Mouse (Mus musculus) forebrain, embryonic 11.5 days (tissue): ENCODE data around the gene A430078G23Rik. TPM values are rescaled to one million over a fixed set of nuclear protein-coding genes. Genes with fewer than 3 reads are reported as not detected.

ENCODE experiments used
- ATAC-seq: fragments of 200-750 bp; cut with Nextera tagmentation; replicated peaks from 2 replicates; pipeline ENCODE4 v1.8.0; 2017; ENCODE audit warnings: moderate TSS enrichment; ENCODE audit not compliant: low FRiP score
- DNase-seq: peaks from one replicate; pipeline ENCODE4 v3.0.0-alpha.2; 2017; ENCODE audit warnings: low spot score
- H3K27ac ChIP-seq: fragments of 300-500 bp; sonication (generic); 2 replicates; pipeline ENCODE4 v1.5.1; 2014; ENCODE audit warnings: low read depth, low read length
- H3K27me3 ChIP-seq: fragments of 300-500 bp; sonication (generic); 2 replicates; pipeline ENCODE4 v1.6.1; 2014; ENCODE audit warnings: mild to moderate bottlenecking, low read length, mixed read lengths; ENCODE audit not compliant: control insufficient read depth, insufficient read depth
- H3K36me3 ChIP-seq: fragments of 300-500 bp; sonication (generic); 2 replicates; pipeline ENCODE4 v1.6.1; 2014; ENCODE audit warnings: mild to moderate bottlenecking, low read length, moderate library complexity, mixed read lengths; ENCODE audit not compliant: control insufficient read depth, insufficient read depth
- H3K4me1 ChIP-seq: fragments of 300-500 bp; sonication (generic); replicated peaks from 2 replicates; pipeline ENCODE4 v1.6.1; 2014; ENCODE audit warnings: low read length, mixed read lengths; ENCODE audit not compliant: control insufficient read depth, insufficient read depth
- H3K4me2 ChIP-seq: fragments of 300-500 bp; sonication (generic); 2 replicates; pipeline ENCODE4 v1.6.1; 2014; ENCODE audit warnings: low read depth, mild to moderate bottlenecking, low read length, moderate library complexity, mixed read lengths; ENCODE audit not compliant: severe bottlenecking
- H3K4me3 ChIP-seq: fragments of 300-500 bp; sonication (generic); 2 replicates; pipeline ENCODE4 v1.5.1; 2014; ENCODE audit warnings: low read depth, low read length
- H3K9ac ChIP-seq: fragments of 300-500 bp; sonication (generic); 2 replicates; pipeline ENCODE4 v1.6.1; 2014; ENCODE audit warnings: low read length
- H3K9me3 ChIP-seq: fragments of 300-500 bp; sonication (generic); 2 replicates; pipeline ENCODE4 v1.6.1; 2016; ENCODE audit warnings: low read length, mixed read lengths; ENCODE audit not compliant: control insufficient read depth
- WGBS: fragments of 180-500 bp; shearing (Covaris S2); extraction: QIAGEN DNeasy Blood & Tissue Kit; methylation state at CpG from one replicate; pipeline ENCODE4 v1.1.7; 2014; 5-methylcytosine and 5-hydroxymethylcytosine counted together
- polyA plus RNA-seq: library from polyadenylated mRNA; unstranded; fragments of >200 nt; fragmentation: Nextera tagmentation; extraction: Ambion mirVana; gene quantifications from 2 replicates; pipeline ENCODE4 v1.2.1, GENCODE M21; 2014

The A430078G23Rik gene
- polyA plus RNA-seq, 1 experiment from 2014 or later, result not detected

- H3K4me2 ChIP-seq, result no peak overlapping the region
- no peak overlapping the region for H3K27ac ChIP-seq
- no peaks in the 10 kb centered on the region for H3K27me3 ChIP-seq
- DNase-seq (no peak), ATAC-seq (no peak)
- no peaks in the 10 kb centered on the region for H3K36me3 ChIP-seq
- WGBS, result 97% methylated on average over 1 of the region's 1 CpGs
- H3K4me1 ChIP-seq, result peaks cover 6% of the 10 kb centered on the region; the same call in 1 of the 2 replicates
- no peak overlapping the region for H3K4me3 ChIP-seq
- no peaks in the 10 kb centered on the region for H3K9me3 ChIP-seq
- no peak overlapping the region for H3K9ac ChIP-seq
Observed at GRCm38 (mm10) chr8:3389506-3389905, 36.3 kb downstream of the A430078G23Rik start.

GRCm38 (mm10) chr8:3392293-3392692 is 39.1 kb downstream of the A430078G23Rik start:
- H3K9me3 ChIP-seq, result no peaks in the 10 kb centered on the region
- DNase-seq (no peak), ATAC-seq (no peak)
- H3K27ac ChIP-seq, result no peak overlapping the region
- H3K4me1 ChIP-seq, result peaks cover 8% of the 10 kb centered on the region; the same call in 1 of the 2 replicates
- H3K4me2 ChIP-seq, result peak overlapping the region; percentile 74
- H3K4me3 ChIP-seq, result peak overlapping the region; percentile 78
- no peaks in the 10 kb centered on the region; the same call in 1 of the 2 replicates for H3K36me3 ChIP-seq
- no peaks in the 10 kb centered on the region for H3K27me3 ChIP-seq
- WGBS, result 65% methylated on average over 4 of the region's 4 CpGs
- H3K9ac ChIP-seq, result peak overlapping the region; percentile 79

GRCm38 (mm10) chr8:3392771-3393710 is 39.8 kb downstream of the A430078G23Rik start, which contains the start of gene Arhgef18:
Gene Arhgef18 (plus strand): TSS chr8:3393006.
- H3K27me3 ChIP-seq, result no peaks in the 10 kb centered on the region
- peak within 1 kb of the TSS; percentile 78 for H3K4me3 ChIP-seq
- DNase-seq, result peak; percentile 90
- peak; percentile 97 for ATAC-seq
- H3K4me2 ChIP-seq, result peak within 1 kb of the TSS; percentile 74
- 1% methylated on average over 48 of the region's 48 CpGs for WGBS
- no peaks in the 10 kb centered on the region for H3K9me3 ChIP-seq
- peak within 1 kb of the TSS; percentile 79 for H3K9ac ChIP-seq
- H3K27ac ChIP-seq, result no peak within 1 kb of the TSS
- no peaks in the 10 kb centered on the region; the same call in 1 of the 2 replicates for H3K36me3 ChIP-seq
- H3K4me1 ChIP-seq, result peaks cover 8% of the 10 kb centered on the region; the same call in 1 of the 2 replicates

GRCm38 (mm10) chr8:3394600-3394999 is 41.4 kb downstream of the A430078G23Rik start:
- H3K4me2 ChIP-seq, result peak overlapping the region; percentile 8; the same call in 1 of the 2 replicates
- H3K9ac ChIP-seq, result no peak overlapping the region
- no peaks in the 10 kb centered on the region; the same call in 1 of the 2 replicates for H3K36me3 ChIP-seq
- no peak overlapping the region for H3K4me3 ChIP-seq
- H3K9me3 ChIP-seq, result no peaks in the 10 kb centered on the region
- H3K4me1 ChIP-seq, result peaks cover 8% of the 10 kb centered on the region; the same call in 1 of the 2 replicates
- H3K27me3 ChIP-seq, result no peaks in the 10 kb centered on the region
- ATAC-seq (peak; percentile 22; the same call in 1 of the 2 replicates), DNase-seq (no peak)
- WGBS, result 7% methylated on average over 6 of the region's 6 CpGs
- 0 out of 2 replicates have a peak overlapping the region, but pooled peaks have one; percentile 20 for H3K27ac ChIP-seq

- Histone ChIP-seq H3K4me2 (peak overlapping the region; percentile 8; the same call in 1 of the 2 replicates), H3K36me3 (no peaks in the 10 kb centered on the region; the same call in 1 of the 2 replicates), H3K27ac (peak overlapping the region; percentile 20; the same call in 1 of the 2 replicates), H3K4me3 (no peak overlapping the region), H3K9me3 (no peaks in the 10 kb centered on the region), H3K27me3 (no peaks in the 10 kb centered on the region), H3K9ac (no peak overlapping the region), H3K4me1 (peaks cover 8% of the 10 kb centered on the region; the same call in 1 of the 2 replicates)
- ATAC-seq (no peak), DNase-seq (no peak)
- 11% methylated on average over 4 of the region's 4 CpGs for WGBS
Observed at GRCm38 (mm10) chr8:3395246-3395645, 42.0 kb downstream of the A430078G23Rik start.

- no peak overlapping the region for H3K4me2 ChIP-seq
- H3K27me3 ChIP-seq, result no peaks in the 10 kb centered on the region
- H3K4me1 ChIP-seq, result peaks cover 8% of the 10 kb centered on the region; the same call in 1 of the 2 replicates
- no peaks in the 10 kb centered on the region; the same call in 1 of the 2 replicates for H3K36me3 ChIP-seq
- ATAC-seq (no peak), DNase-seq (no peak)
- H3K27ac ChIP-seq, result no peak overlapping the region
- no peak overlapping the region for H3K9ac ChIP-seq
- H3K9me3 ChIP-seq, result no peaks in the 10 kb centered on the region
- WGBS, result 96% methylated on average over 3 of the region's 3 CpGs
- no peak overlapping the region for H3K4me3 ChIP-seq
Observed at GRCm38 (mm10) chr8:3397597-3397996, 44.4 kb downstream of the A430078G23Rik start.

GRCm38 (mm10) chr8:3400509-3400908 is 47.3 kb downstream of the A430078G23Rik start:
- 20% methylated on average over 2 of the region's 2 CpGs for WGBS
- H3K4me3 ChIP-seq, result no peak overlapping the region
- no peak for ATAC-seq

GRCm38 (mm10) chr8:3407417-3407816 is 54.2 kb downstream of the A430078G23Rik start:
- Histone ChIP-seq H3K36me3 (no peaks in the 10 kb centered on the region), H3K4me2 (no peak overlapping the region), H3K4me1 (no peaks in the 10 kb centered on the region), H3K9me3 (no peaks in the 10 kb centered on the region; the same call in 1 of the 2 replicates), H3K4me3 (no peak overlapping the region), H3K27ac (no peak overlapping the region), H3K9ac (no peak overlapping the region), H3K27me3 (no peaks in the 10 kb centered on the region)
- no peak for DNase-seq
- WGBS, result 86% methylated on average over 3 of the region's 3 CpGs
- no peak for ATAC-seq

More at GRCm38 (mm10) chr8:3400509-3400908, 47.3 kb downstream of the A430078G23Rik start:
- no peaks in the 10 kb centered on the region for H3K27me3 ChIP-seq
- H3K4me2 ChIP-seq, result no peak overlapping the region
- no peaks in the 10 kb centered on the region; the same call in 1 of the 2 replicates for H3K36me3 ChIP-seq
- H3K9me3 ChIP-seq, result no peaks in the 10 kb centered on the region; the same call in 1 of the 2 replicates
- no peak for DNase-seq
- no peak overlapping the region for H3K27ac ChIP-seq
- no peak overlapping the region for H3K9ac ChIP-seq
- H3K4me1 ChIP-seq, result no peaks in the 10 kb centered on the region
